Mouse (Mus musculus) central nervous system, embryonic 14 days (tissue): ENCODE measurements around the gene Snrpb2. TPM values are rescaled to one million over a fixed set of nuclear protein-coding genes. Genes with fewer than 3 reads are reported as not detected.

Experiments used
- polyA plus RNA-seq: library from polyadenylated mRNA; depleted of rRNA; stranded (reverse); fragments of >200 nt; gene quantifications from 2 replicates; pipeline ENCODE4 v1.2.3, GENCODE M21; 2012; rRNA removed

The Snrpb2 gene
- polyA plus RNA-seq: 56.8 and 71.8 TPM in 2 replicates

GRCm38 (mm10) chr2:143062812-143063792 is at the start of gene Snrpb2:
Gene Snrpb2 (plus strand): TSS chr2:143063039.

GRCm38 (mm10) chr2:143078198-143078851 is 15.5 kb downstream of the Snrpb2 start, which contains the start of gene Otor:
Gene Otor (plus strand): TSS chr2:143078473.

Other genes with a start within 250 kb of the Snrpb2 start
- gene Kif16b, start 161.5 kb upstream of the Snrpb2 start, polyA plus RNA-seq: 3.9 and 4.8 TPM in 2 replicates
- gene Otor, start 15.4 kb downstream of the Snrpb2 start, polyA plus RNA-seq: 2.2 and 16.4 TPM in 2 replicates